In the genomic region with DNA sequence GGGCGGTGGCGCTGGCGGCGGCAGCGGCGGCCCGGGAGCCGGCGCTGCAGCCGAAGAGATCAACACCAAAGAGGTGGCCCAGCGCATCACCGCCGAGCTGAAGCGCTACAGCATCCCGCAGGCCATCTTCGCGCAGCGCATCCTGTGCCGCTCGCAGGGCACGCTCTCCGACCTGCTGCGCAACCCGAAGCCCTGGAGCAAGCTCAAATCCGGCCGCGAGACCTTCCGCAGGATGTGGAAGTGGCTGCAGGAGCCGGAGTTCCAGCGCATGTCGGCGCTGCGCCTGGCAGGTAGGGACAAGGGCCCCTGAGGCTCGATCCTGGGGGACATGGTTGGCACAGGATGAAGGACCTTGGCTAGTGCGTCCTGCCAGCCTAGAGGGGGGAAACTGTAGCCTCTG, we compare ENCODE assay signal across 9 mouse cellular contexts. TPM values are rescaled to one million over a fixed set of nuclear protein-coding genes. Genes with fewer than 3 reads are reported as not detected.
DNase-seq lines count a peak whose midpoint lies in the region; ATAC-seq and TF ChIP-seq lines count a peak whose summit lies in the region.
"Had no signal": no experiment of that assay in that cellular context is flagged by ENCODE, and none has a peak within 500 bp of the region (broad histone marks: within the 10 kb centered on the region; RNA-seq: fewer than 3 reads in every experiment).

No protein-coding gene starts in this region.

- under 1% methylated on average over 35 of the region's 35 CpGs for WGBS in heart, adult 2 months
- under 1% methylated on average over 23 of the region's 35 CpGs for WGBS in hindbrain, embryonic 14.5 days
- WGBS in midbrain, embryonic 11.5 days = 1% methylated on average over 33 of the region's 35 CpGs

- no peak overlapping the region for H3K27ac ChIP-seq in heart, adult 2 months
- H3K27ac ChIP-seq in hindbrain, embryonic 14.5 days = peak overlapping the region; percentile 0; the same call in 1 of the 2 replicates
- peak overlapping the region; percentile 57 for H3K27ac ChIP-seq in midbrain, embryonic 11.5 days (ENCODE audit: low read depth, low read length)
- no peak overlapping the region for H3K27ac ChIP-seq in left cerebral cortex, adult 2 months

- DNase-seq in heart, adult 2 months = no peak
- no peak for DNase-seq in heart, adult 18-20 months
- DNase-seq in R1 (ENCODE audit: low read depth, low spot score) = peak; percentile 57
- no peak for DNase-seq in hindbrain, embryonic 14.5 days (ENCODE audit: low spot score)
- DNase-seq in midbrain, embryonic 11.5 days (ENCODE audit: low spot score, missing footprints) = peak; percentile 94
- DNase-seq in gastrocnemius, postnatal 4 days (ENCODE audit: low spot score in 2 of 2) = no peak
- no peak for DNase-seq in layer of hippocampus, postnatal 25 days (ENCODE audit: extremely low spot score in 1 of 2, low spot score in 1 of 2)
- DNase-seq in left cerebral cortex, adult 2 months (ENCODE audit: extremely low spot score in 1 of 2, low spot score in 2 of 2) = no peak

- TF ChIP-seq EP300 in heart, adult 2 months (IDR thresholded peaks at IDR 0.05; ENCODE audit: insufficient read depth, low read depth, low read length) = no peak

- no peaks in the 10 kb centered on the region for H3K36me3 ChIP-seq in heart, adult 2 months (ENCODE audit: control insufficient read depth, insufficient read depth, low read length)
- H3K36me3 ChIP-seq in hindbrain, embryonic 14.5 days (replicated peaks; ENCODE audit: control insufficient read depth, insufficient read depth) = no peaks in the 10 kb centered on the region
- H3K36me3 ChIP-seq in midbrain, embryonic 11.5 days (ENCODE audit: control insufficient read depth, insufficient read depth, low read length) = no peaks in the 10 kb centered on the region

- H3K27me3 ChIP-seq in heart, adult 2 months (ENCODE audit: control insufficient read depth, insufficient read depth, low read length) = peaks cover 27% of the 10 kb centered on the region
- H3K27me3 ChIP-seq in hindbrain, embryonic 14.5 days (ENCODE audit: control insufficient read depth, insufficient read depth, low read length) = peaks cover 96% of the 10 kb centered on the region
- peaks cover 99% of the 10 kb centered on the region for H3K27me3 ChIP-seq in midbrain, embryonic 11.5 days (ENCODE audit: control insufficient read depth, insufficient read depth, low read length)

- H3K9ac ChIP-seq in heart, adult 2 months (ENCODE audit: low read depth, low read length) = no peak overlapping the region
- H3K9ac ChIP-seq in hindbrain, embryonic 14.5 days = peak overlapping the region; percentile 51; the same call in 1 of the 2 replicates
- H3K9ac ChIP-seq in midbrain, embryonic 11.5 days (ENCODE audit: low read length) = peak overlapping the region; percentile 42

- no peak for TF ChIP-seq CTCF in heart, adult 2 months (IDR thresholded peaks at IDR 0.05)
- TF ChIP-seq CTCF in left cerebral cortex, adult 2 months (IDR thresholded peaks at IDR 0.05) = no peak

- TF ChIP-seq POLR2A in heart, adult 2 months (IDR thresholded peaks at IDR 0.05; ENCODE audit: insufficient read depth, low read depth, low read length) = no peak

- H3K4me1 ChIP-seq in heart, adult 2 months (ENCODE audit: control insufficient read depth, insufficient read depth, low read length) = no peaks in the 10 kb centered on the region
- peaks cover 12% of the 10 kb centered on the region; the same call in 1 of the 2 replicates for H3K4me1 ChIP-seq in hindbrain, embryonic 14.5 days (replicated peaks; ENCODE audit: control insufficient read depth, insufficient read depth, low read length)
- H3K4me1 ChIP-seq in midbrain, embryonic 11.5 days (ENCODE audit: control insufficient read depth, insufficient read depth, low read length) = peaks cover 22% of the 10 kb centered on the region

- intact Hi-C loops in heart, adult 2 months (cut with DNase I) = no loop called here
- intact Hi-C loops in left cerebral cortex, adult 2 months (cut with DNase I) = no loop called here

- H3K9me3 ChIP-seq in hindbrain, embryonic 14.5 days (ENCODE audit: control insufficient read depth, low read length) = no peaks in the 10 kb centered on the region
- no peaks in the 10 kb centered on the region for H3K9me3 ChIP-seq in midbrain, embryonic 11.5 days (ENCODE audit: control insufficient read depth, low read length)

- H3K4me2 ChIP-seq in hindbrain, embryonic 14.5 days (replicated peaks) = peak overlapping the region; percentile 60
- peak overlapping the region; percentile 54 for H3K4me2 ChIP-seq in midbrain, embryonic 11.5 days

- H3K4me3 ChIP-seq in heart, adult 2 months = 0 out of 2 replicates have a peak overlapping the region, but pooled peaks have one; percentile 2
- H3K4me3 ChIP-seq in hindbrain, embryonic 14.5 days (replicated peaks; ENCODE audit: low read length) = peak overlapping the region; percentile 39
- peak overlapping the region; percentile 38 for H3K4me3 ChIP-seq in midbrain, embryonic 11.5 days (ENCODE audit: low read depth, low read length)
- no peak overlapping the region for H3K4me3 ChIP-seq in left cerebral cortex, adult 2 months

- no peaks in the 10 kb centered on the region for H3K79me2 ChIP-seq in heart, adult 2 months (replicated peaks; ENCODE audit: control insufficient read depth, insufficient read depth, low read length)

- no peak for ATAC-seq in hindbrain, embryonic 14.5 days (ENCODE audit: low FRiP score)
- ATAC-seq in midbrain, embryonic 11.5 days (ENCODE audit: low FRiP score) = no peak

RNA-seq across cellular contexts. Expression of a gene that starts 1.3 kb away (rescaled TPM):
- total RNA-seq in heart, adult 2 months (2021) = under 1 TPM in 1 of 2 experiments, not detected in 1; 0.05 TPM
- polyA plus RNA-seq in heart, adult 2 months (2012; rRNA removed) = 0.06 and 0.09 TPM in 2 replicates
- total RNA-seq in heart, adult 18-20 months (2021) = under 1 TPM in 1 of 2 experiments, not detected in 1; 0.05 TPM
- polyA plus RNA-seq in hindbrain, embryonic 14.5 days (2014; fragmentation: Nextera tagmentation; extraction: Ambion mirVana) = 1.5 and 2.3 TPM in 2 replicates
- 2.7 and 2.8 TPM in 2 replicates for polyA plus RNA-seq in midbrain, embryonic 11.5 days (2014; fragmentation: Nextera tagmentation; extraction: Ambion mirVana)
- not detected for total RNA-seq in gastrocnemius, postnatal 4 days (2021)
- not detected for total RNA-seq in layer of hippocampus, postnatal 25 days (2021)
- not detected for total RNA-seq in left cerebral cortex, adult 2 months (2021)
- total RNA-seq: neutrophil, adult 5-6 weeks had no signal

RNA-seq across cellular contexts. Expression of a gene that starts 43.0 kb away (rescaled TPM):
- not detected for total RNA-seq in heart, adult 2 months (2021)
- 0.39 and 0.50 TPM in 2 replicates for polyA plus RNA-seq in heart, adult 2 months (2012; rRNA removed)
- total RNA-seq in heart, adult 18-20 months (2021) = not detected
- 0.87 and 1.1 TPM in 2 replicates for polyA plus RNA-seq in hindbrain, embryonic 14.5 days (2014; fragmentation: Nextera tagmentation; extraction: Ambion mirVana)
- polyA plus RNA-seq in midbrain, embryonic 11.5 days (2014; fragmentation: Nextera tagmentation; extraction: Ambion mirVana) = 0.81 and 1.2 TPM in 2 replicates
- total RNA-seq in gastrocnemius, postnatal 4 days (2021) = under 1 TPM; 0.05 TPM
- under 1 TPM; 0.19 to 0.47 TPM for total RNA-seq in layer of hippocampus, postnatal 25 days (2021)
- under 1 TPM; 0.11 to 0.63 TPM for total RNA-seq in left cerebral cortex, adult 2 months (2021)

Comparison
In these comparisons a context has a peak if more than half of its experiments do, and no peak if none do; other contexts are left out.
1. DNase-seq: peak in R1 (single experiment) and midbrain, embryonic 11.5 days (single experiment); none in heart, adult 2 months (0 of 2), heart, adult 18-20 months (0 of 2), hindbrain, embryonic 14.5 days (single experiment), gastrocnemius, postnatal 4 days (0 of 2), layer of hippocampus, postnatal 25 days (0 of 2) and left cerebral cortex, adult 2 months (0 of 2).
2. H3K27ac ChIP-seq: peak in hindbrain, embryonic 14.5 days (single experiment) and midbrain, embryonic 11.5 days (single experiment); none in heart, adult 2 months (single experiment) and left cerebral cortex, adult 2 months (single experiment).